Mouse (Mus musculus): ENCODE data around the gene Hoxa5. TPM values are rescaled to one million over a fixed set of nuclear protein-coding genes. Genes with fewer than 3 reads are reported as not detected.

Gene Hoxa5
- polyA plus RNA-seq, 1 experiment, result 1.3 TPM

DNA sequence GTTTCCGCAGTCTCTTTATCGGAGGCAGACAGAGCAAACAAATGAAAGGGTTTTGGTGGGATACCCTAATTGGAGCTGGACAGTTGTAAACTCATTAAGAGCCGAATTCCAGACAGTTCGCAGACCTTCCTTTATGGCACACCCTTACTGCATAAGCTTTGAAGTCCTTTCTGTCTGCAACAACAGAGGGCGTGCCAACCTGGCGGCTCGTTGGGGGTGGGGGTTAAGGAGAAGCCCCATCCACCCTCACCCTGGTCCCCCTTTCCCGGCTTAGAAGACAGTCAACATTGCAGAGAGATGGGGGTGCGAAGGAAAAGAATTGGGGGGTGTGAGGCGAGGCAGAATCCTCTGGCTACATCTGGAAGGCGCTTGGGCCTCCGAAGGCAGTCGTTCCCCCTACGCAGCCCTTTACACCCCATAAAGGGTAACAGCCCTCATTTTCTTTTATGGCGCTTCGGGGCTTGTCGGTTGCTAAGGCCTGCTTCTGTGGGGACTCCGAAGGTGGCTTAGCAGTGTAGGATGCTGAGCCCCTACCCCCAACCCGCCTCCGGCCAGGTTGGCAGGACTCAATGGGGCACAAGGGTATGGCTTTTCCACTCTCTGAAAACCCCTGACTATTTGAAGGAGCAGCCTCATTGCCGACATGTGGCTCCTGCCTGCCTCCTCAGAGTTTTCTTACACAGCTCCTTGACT is 17.8 kb upstream of the Hoxa5 start:
- TF ChIP-seq POLR2A (IDR thresholded peaks at IDR 0.05; ENCODE audit: low read depth, low read length) (no peak), CTCF (IDR thresholded peaks at IDR 0.05; ENCODE audit: extremely low read depth, insufficient read depth, insufficient read length, insufficient replicate concordance) (no peak)
- Histone ChIP-seq H3K4me3 (ENCODE audit: extremely low read depth, insufficient read depth, insufficient read length) (no peak overlapping the region), H3K36me3 (ENCODE audit: control insufficient read depth, insufficient read depth, low read length) (no peaks in the 10 kb centered on the region), H3K4me1 (ENCODE audit: control insufficient read depth, insufficient read depth, insufficient read length) (peaks cover 12% of the 10 kb centered on the region), H3K27ac (ENCODE audit: insufficient read depth, low read length) (no peak overlapping the region), H3K27me3 (ENCODE audit: control insufficient read depth, insufficient read depth, low read length) (peaks cover 62% of the 10 kb centered on the region)
- DNase-seq (ENCODE audit: low read depth in 1 of 2, low spot score in 2 of 2), result no peak
- 14% methylated on average over 21 of the region's 21 CpGs for WGBS

DNA sequence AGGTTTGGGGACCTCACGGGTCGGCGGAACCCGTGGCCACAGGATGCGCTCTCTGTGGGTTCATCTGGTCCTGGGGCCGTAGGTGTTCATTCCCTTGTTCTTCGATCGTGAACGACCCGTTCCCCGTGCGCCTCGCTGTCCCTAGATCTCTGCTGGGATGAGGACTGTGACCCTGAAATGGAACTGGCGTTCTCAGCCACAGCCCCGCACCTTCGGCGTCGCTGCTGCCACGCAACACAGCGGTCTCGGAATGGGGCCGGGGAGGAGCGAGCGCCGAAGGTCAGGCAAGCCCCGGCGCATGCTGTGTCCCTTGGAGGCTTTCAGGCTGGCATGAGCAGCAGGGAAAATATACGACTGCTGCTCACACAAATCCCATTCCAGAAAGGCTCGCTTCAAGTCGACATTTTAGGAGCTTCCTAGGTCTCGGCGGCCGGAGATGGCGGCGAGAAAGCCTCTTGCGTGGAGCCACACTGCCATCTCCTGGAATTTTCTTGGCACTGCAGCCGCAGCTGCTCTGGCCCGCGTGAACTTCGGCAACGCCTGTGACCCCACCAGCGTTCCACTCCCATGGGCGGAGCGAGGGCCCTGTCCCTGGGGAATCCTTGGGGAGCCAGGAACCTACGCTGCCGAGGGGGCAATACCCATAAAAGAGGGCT is 17.1 kb upstream of the Hoxa5 start, which contains the start of gene Hoxa7:
Gene Hoxa7, minus strand, starts transcription at position 518 of the 656 bp plus-strand sequence.
- TF ChIP-seq CTCF (IDR thresholded peaks at IDR 0.05; ENCODE audit: extremely low read depth, insufficient read depth, insufficient read length, insufficient replicate concordance) (peak; percentile 94), POLR2A (IDR thresholded peaks at IDR 0.05; ENCODE audit: low read depth, low read length) (no peak)
- peak in 1 of 2 experiments; percentile 60 for DNase-seq (ENCODE audit: low read depth in 1 of 2, low spot score in 2 of 2)
- WGBS, result 1% methylated on average over 46 of the region's 46 CpGs

DNA sequence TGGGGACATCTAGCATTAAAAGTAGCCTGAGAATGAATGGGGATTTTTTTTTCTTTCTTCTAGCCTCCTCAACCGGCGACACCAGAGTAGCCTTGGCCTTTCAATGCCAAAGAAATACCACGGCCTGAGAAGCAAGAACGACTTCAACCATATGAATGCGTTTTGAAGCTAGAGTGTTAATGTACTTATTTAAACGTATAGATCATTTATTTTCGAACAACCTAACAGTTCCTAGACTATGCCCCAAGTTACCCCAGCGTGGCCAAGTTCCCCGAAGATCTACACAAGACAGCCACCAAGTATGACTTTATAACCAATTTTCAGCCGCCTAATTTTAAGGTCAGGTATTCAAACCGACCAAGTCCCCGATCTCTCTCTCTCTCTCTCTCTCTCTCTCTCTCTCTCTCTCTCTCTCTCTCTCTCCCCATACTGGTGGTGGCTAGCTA is 16.5 kb upstream of the Hoxa5 start:
- Histone ChIP-seq H3K4me3 (ENCODE audit: extremely low read depth, insufficient read depth, insufficient read length) (0 out of 2 replicates have a peak overlapping the region, but pooled peaks have one; percentile 73), H3K27ac (ENCODE audit: insufficient read depth, low read length) (no peak overlapping the region), H3K4me1 (ENCODE audit: control insufficient read depth, insufficient read depth, insufficient read length) (peaks cover 15% of the 10 kb centered on the region), H3K36me3 (ENCODE audit: control insufficient read depth, insufficient read depth, low read length) (no peaks in the 10 kb centered on the region), H3K27me3 (ENCODE audit: control insufficient read depth, insufficient read depth, low read length) (peaks cover 62% of the 10 kb centered on the region)
- WGBS, result 9% methylated on average over 12 of the region's 12 CpGs
- no peak for TF ChIP-seq POLR2A (IDR thresholded peaks at IDR 0.05; ENCODE audit: low read depth, low read length)
- TF ChIP-seq CTCF (IDR thresholded peaks at IDR 0.05; ENCODE audit: extremely low read depth, insufficient read depth, insufficient read length, insufficient replicate concordance), result no peak
- no peak for DNase-seq (ENCODE audit: low read depth in 1 of 2, low spot score in 2 of 2)

More for the DNA sequence above, 17.1 kb upstream of the Hoxa5 start, which contains the start of gene Hoxa7:
- Histone ChIP-seq H3K36me3 (ENCODE audit: control insufficient read depth, insufficient read depth, low read length) (no peaks in the 10 kb centered on the region), H3K4me3 (ENCODE audit: extremely low read depth, insufficient read depth, insufficient read length) (peak within 1 kb of the TSS; percentile 73), H3K27ac (ENCODE audit: insufficient read depth, low read length) (no peak within 1 kb of the TSS), H3K27me3 (ENCODE audit: control insufficient read depth, insufficient read depth, low read length) (peaks cover 60% of the 10 kb centered on the region), H3K4me1 (ENCODE audit: control insufficient read depth, insufficient read depth, insufficient read length) (peaks cover 16% of the 10 kb centered on the region)

DNA sequence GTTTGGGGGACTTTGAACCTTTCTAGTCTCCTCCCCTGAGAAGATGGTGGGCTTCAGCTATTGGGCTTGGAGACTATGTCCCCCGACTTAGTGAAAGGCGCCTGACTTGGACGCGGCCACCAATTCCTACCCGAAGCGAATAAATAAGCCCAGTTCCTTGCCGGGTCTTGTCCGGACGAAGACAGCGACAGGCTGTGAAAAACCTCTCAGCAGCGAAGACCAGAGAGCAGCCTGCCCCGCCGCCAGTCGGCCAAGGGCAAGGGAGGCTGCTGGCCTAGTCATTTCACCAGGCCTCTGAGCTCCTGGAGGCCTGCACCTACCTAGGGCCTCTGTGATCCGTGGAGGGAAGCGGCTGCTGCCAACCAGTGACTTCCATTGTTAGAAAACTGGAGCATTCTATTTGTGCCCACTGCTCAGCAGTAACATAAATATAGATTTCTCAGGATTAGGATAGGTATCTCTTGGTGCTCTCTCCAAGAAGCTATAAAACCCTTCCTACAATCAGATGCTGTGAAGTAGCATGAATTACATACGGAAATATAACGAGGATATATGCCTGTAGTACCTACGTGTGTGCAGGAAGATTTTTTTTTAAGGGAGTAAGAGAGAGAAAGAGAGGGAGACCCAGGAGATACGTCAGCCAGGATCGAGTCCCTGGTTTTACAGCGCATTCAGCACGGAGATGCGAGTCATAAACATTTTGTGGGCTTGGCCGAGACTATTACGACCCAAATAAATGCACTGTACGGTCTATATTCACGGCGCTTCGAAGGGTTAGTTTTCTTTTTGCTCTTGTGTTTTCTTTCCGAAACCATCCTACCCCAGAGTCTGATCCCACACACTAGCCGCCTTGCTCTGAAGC is 15.8 kb upstream of the Hoxa5 start:
- H3K4me1 ChIP-seq (ENCODE audit: control insufficient read depth, insufficient read depth, insufficient read length), result peaks cover 12% of the 10 kb centered on the region
- H3K27ac ChIP-seq (ENCODE audit: insufficient read depth, low read length), result no peak overlapping the region
- no peak for TF ChIP-seq POLR2A (IDR thresholded peaks at IDR 0.05; ENCODE audit: low read depth, low read length)
- TF ChIP-seq CTCF (IDR thresholded peaks at IDR 0.05; ENCODE audit: extremely low read depth, insufficient read depth, insufficient read length, insufficient replicate concordance), result no peak
- H3K4me3 ChIP-seq (ENCODE audit: extremely low read depth, insufficient read depth, insufficient read length), result no peak overlapping the region
- no peak for DNase-seq (ENCODE audit: low read depth in 1 of 2, low spot score in 2 of 2)
- H3K27me3 ChIP-seq (ENCODE audit: control insufficient read depth, insufficient read depth, low read length), result peaks cover 58% of the 10 kb centered on the region
- WGBS, result 29% methylated on average over 32 of the region's 32 CpGs
- no peaks in the 10 kb centered on the region for H3K36me3 ChIP-seq (ENCODE audit: control insufficient read depth, insufficient read depth, low read length)

DNA sequence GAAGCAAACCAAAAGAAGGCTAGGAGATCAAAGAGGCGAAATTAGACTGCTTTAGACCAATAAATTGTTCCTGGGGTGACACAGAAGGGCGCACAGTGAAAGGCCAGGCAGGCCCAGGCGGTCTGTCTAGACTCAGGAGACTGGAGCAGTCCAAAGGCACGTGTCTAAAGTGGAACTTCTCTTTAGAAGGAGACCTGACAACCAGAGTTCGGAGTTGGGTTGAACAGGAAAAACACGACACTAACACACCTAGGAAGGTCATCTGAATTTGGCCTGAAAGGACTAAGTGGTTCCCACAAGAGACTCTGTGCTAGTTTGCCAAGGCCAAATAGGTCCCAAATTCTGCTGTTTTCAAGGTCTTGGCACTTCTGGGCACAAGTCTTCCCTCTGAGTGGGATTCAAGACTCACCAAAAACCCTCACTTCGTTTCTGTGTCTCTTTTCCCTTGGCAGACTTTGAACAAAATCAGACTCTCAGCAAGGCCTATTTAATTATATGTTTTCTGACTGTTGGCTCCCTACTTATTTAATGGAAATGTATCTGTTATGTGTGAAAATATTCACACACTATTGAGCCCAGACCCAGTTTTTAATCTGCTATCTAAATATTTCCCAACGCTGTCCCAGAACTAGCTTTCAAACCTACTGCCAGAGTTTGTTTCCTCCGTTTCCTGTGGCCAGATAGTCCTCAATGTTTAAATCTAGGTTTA is 15.0 kb upstream of the Hoxa5 start:
- no peak for TF ChIP-seq CTCF (IDR thresholded peaks at IDR 0.05; ENCODE audit: extremely low read depth, insufficient read depth, insufficient read length, insufficient replicate concordance)
- no peak for TF ChIP-seq POLR2A (IDR thresholded peaks at IDR 0.05; ENCODE audit: low read depth, low read length)
- DNase-seq (ENCODE audit: low read depth in 1 of 2, low spot score in 2 of 2), result no peak
- Histone ChIP-seq H3K27me3 (ENCODE audit: control insufficient read depth, insufficient read depth, low read length) (peaks cover 54% of the 10 kb centered on the region), H3K4me1 (ENCODE audit: control insufficient read depth, insufficient read depth, insufficient read length) (peaks cover 12% of the 10 kb centered on the region), H3K4me3 (ENCODE audit: extremely low read depth, insufficient read depth, insufficient read length) (no peak overlapping the region), H3K36me3 (ENCODE audit: control insufficient read depth, insufficient read depth, low read length) (no peaks in the 10 kb centered on the region), H3K27ac (ENCODE audit: insufficient read depth, low read length) (no peak overlapping the region)
- 65% methylated on average over 9 of the region's 9 CpGs for WGBS

DNA sequence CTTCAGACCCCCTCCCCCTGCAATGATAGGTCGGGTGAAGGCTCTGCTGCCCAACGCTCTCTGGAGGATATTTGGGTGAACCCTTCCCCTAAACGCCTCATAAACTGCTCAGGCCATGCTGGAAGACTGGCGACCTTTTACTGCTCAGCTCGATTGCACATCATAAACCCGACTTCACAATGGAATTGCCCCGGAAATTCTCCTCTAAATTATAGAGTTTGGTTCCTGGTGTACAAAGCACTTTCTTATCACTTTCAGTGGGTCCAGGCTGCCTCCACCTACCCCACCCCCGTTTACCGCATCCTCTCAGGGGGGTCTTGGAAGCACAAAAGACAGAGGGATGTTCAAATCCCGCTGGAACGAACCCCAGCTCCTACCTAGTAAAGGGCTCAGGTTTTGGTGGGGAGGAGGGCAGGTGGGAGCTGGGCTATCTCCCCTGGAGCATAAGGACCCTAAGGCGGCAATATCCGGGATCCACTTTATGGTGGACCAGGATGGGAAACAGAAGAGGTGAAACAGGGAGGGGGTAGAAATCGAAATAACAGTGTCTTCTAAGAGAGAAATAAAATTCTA is 14.3 kb upstream of the Hoxa5 start:
- Histone ChIP-seq H3K27ac (ENCODE audit: insufficient read depth, low read length) (no peak overlapping the region), H3K4me3 (ENCODE audit: extremely low read depth, insufficient read depth, insufficient read length) (no peak overlapping the region), H3K4me1 (ENCODE audit: control insufficient read depth, insufficient read depth, insufficient read length) (peaks cover 12% of the 10 kb centered on the region), H3K36me3 (ENCODE audit: control insufficient read depth, insufficient read depth, low read length) (no peaks in the 10 kb centered on the region), H3K27me3 (ENCODE audit: control insufficient read depth, insufficient read depth, low read length) (peaks cover 49% of the 10 kb centered on the region)
- no peak for TF ChIP-seq POLR2A (IDR thresholded peaks at IDR 0.05; ENCODE audit: low read depth, low read length)
- TF ChIP-seq CTCF (IDR thresholded peaks at IDR 0.05; ENCODE audit: extremely low read depth, insufficient read depth, insufficient read length, insufficient replicate concordance), result no peak
- 39% methylated on average over 14 of the region's 14 CpGs for WGBS
- no peak for DNase-seq (ENCODE audit: low read depth in 1 of 2, low spot score in 2 of 2)
